Mouse (Mus musculus) thymus, postnatal 4 days (tissue): ENCODE measurements at regions not wholly inside any gene's neighbourhood (a gene's known extent, or its start where the extent isn't known, plus 50 kb on each side); places are given as distances from the start of the nearest gene placed in this dataset.

Experiments
- DNase-seq: peaks from one replicate; pipeline ENCODE4 v3.0.0; 2021

- no peak for DNase-seq
Observed at GRCm38 (mm10) chr6:14358280-14358679, 396.8 kb downstream of the Ppp1r3a start.
